Mouse (Mus musculus): ENCODE measurements around the gene Flt3l. TPM values are rescaled to one million over a fixed set of nuclear protein-coding genes. Genes with fewer than 3 reads are reported as not detected.
"Not testable (repeated sequence)": the region's sequence is repeated elsewhere in the genome, so short reads cannot be mapped to it uniquely, and the experiment has no call there.

Gene Flt3l
- total RNA-seq, 2 experiments from 2014 or later: 17.4 to 22.7 TPM

- ATAC-seq (ENCODE audit: poor library complexity, severe bottlenecking): no peak
Measured at GRCm38 (mm10) chr7:45126147-45126843, 9.9 kb downstream of the Flt3l start.

GRCm38 (mm10) chr7:45125649-45126048 lies 10.6 kb downstream of the Flt3l start:
- ATAC-seq (ENCODE audit: poor library complexity, severe bottlenecking): not testable (repeated sequence)

DNA sequence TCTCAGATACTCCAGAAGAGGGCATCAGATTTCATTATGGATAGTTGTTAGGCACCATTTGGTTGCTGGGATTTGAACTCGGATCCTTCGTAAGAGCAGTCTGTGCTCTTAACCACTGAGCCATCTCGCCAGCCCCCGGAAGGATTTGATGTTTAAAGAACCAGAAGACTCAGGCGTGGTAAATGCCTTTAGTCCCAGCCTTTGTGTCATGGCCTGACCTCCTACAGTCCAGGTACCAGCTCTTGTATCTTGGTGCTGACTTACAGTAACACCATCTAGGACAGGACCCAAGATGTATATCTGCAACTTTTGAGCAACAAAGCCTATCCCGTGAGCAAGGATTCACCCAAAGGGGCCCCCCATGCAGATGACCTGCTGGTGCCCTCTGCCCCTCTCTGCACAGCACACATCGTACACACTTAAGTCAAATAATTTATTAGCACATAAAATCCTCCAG lies 11.1 kb downstream of the Flt3l start:
- ATAC-seq (ENCODE audit: poor library complexity, severe bottlenecking): no peak

- ATAC-seq (ENCODE audit: poor library complexity, severe bottlenecking): peak; percentile 69
Measured at GRCm38 (mm10) chr7:45124224-45125143, 11.7 kb downstream of the Flt3l start, which contains the start of gene Rps11. Rps11 (minus strand) TSS chr7:45124439.

GRCm38 (mm10) chr7:45123186-45123570 lies 13.1 kb downstream of the Flt3l start:
- no peak for ATAC-seq (ENCODE audit: poor library complexity, severe bottlenecking)

GRCm38 (mm10) chr7:45122561-45123185 lies 13.6 kb downstream of the Flt3l start:
- ATAC-seq (ENCODE audit: poor library complexity, severe bottlenecking): no peak

DNA sequence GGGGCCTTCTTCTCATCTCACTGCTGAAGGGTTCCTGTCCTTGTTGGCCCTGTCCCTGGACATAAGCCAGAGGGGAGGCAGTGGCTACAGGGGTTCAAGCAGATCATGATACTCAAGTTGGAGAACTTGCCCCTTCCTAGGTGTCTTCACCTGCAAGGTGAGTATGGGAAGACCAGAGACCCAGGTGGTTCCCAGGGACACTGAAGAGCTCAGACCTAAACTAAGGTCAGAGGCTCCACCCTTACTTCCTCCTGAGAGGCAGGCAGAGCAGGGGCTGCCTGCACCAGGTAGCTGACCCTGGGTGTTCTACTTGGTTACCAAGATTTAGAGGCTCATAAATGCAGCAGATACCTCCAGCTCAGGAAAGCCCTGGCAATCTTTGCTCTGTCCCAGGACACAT lies 14.3 kb downstream of the Flt3l start:
- ATAC-seq (ENCODE audit: poor library complexity, severe bottlenecking): no peak

- peak; percentile 41 for ATAC-seq (ENCODE audit: poor library complexity, severe bottlenecking)
Measured at GRCm38 (mm10) chr7:45121404-45121803, 14.8 kb downstream of the Flt3l start.

GRCm38 (mm10) chr7:45119780-45120709 lies 16.2 kb downstream of the Flt3l start:
- ATAC-seq (ENCODE audit: poor library complexity, severe bottlenecking): no peak

DNA sequence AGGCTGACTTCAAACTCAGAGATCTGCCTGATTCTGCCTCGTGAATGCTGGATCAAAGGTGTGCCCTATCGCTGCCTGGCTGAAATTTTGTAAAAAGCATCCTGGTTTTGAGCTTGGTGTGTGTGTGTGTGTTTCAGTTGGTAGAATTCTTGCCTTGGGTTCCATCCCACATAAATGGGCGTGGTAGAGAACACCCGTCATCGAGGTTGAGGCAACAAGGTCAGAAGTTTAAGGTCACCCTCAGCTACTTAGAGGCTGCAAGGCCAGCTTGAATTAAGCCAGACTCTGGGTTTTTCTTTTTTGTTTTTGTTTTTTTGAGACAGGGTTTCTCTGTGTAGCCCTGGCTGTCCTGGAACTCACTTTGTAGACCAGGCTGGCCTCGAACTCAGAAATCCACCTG lies 17.9 kb downstream of the Flt3l start:
- no peak for ATAC-seq (ENCODE audit: poor library complexity, severe bottlenecking)

GRCm38 (mm10) chr7:45117566-45117965 lies 18.7 kb downstream of the Flt3l start:
- no peak for ATAC-seq (ENCODE audit: poor library complexity, severe bottlenecking)

- no peak for ATAC-seq (ENCODE audit: poor library complexity, severe bottlenecking)
Measured at GRCm38 (mm10) chr7:45113476-45113875, 22.8 kb downstream of the Flt3l start.

DNA sequence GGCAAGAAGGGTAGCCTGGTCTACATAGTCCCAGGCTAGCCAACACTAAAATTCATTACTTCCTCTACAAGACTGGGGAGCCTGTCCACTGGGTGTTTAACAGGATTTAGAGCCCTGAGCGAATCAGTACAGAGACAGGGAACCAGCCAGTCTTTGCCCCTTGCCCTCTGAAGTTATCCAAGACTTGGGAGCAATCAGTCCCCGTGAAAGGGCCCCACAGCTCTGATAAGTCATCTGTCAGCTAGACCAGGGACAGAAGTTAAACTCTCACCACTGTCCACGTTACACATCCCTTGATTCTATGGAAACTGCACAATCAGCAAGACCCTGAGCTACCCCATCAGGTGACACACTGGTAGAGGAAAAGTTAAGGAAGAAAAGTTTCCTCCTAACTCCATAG lies 23.7 kb downstream of the Flt3l start:
- ATAC-seq (ENCODE audit: poor library complexity, severe bottlenecking): no peak

GRCm38 (mm10) chr7:45111940-45112339 lies 24.3 kb downstream of the Flt3l start:
- ATAC-seq (ENCODE audit: poor library complexity, severe bottlenecking): no peak

- ATAC-seq (ENCODE audit: poor library complexity, severe bottlenecking): not testable (repeated sequence)
Measured at GRCm38 (mm10) chr7:45110089-45110488, 26.1 kb downstream of the Flt3l start.

DNA sequence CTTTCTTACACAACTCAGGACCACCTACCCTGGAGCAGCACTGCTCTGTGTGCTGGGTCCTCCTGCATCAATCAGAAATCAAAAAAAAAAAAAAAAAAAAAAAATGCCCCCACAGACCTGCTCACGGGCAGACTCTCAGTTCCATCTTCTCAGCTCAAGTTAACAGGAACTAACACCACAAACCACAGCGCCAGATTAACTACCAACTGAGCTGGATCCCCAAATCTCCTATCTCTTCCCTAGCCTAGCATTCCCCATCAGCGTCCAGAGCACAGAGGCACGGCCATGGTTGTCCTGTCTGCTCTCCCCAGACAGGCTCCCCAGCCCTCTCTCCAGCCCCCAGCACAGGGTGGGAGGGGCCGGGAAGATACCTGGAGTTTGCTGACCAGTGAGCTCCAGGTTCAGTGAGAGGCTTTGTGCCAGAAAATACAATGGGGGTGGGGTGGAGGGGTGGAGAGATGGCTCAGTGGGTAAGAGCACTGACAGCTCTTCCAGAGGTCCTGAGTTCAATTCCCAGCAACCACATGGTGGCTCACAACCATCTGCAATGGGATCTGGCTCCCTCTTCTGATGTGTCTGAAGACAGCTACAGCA lies 29.1 kb downstream of the Flt3l start:
- peak; percentile 39; the same call in 1 of the 2 replicates for ATAC-seq (ENCODE audit: poor library complexity, severe bottlenecking)

DNA sequence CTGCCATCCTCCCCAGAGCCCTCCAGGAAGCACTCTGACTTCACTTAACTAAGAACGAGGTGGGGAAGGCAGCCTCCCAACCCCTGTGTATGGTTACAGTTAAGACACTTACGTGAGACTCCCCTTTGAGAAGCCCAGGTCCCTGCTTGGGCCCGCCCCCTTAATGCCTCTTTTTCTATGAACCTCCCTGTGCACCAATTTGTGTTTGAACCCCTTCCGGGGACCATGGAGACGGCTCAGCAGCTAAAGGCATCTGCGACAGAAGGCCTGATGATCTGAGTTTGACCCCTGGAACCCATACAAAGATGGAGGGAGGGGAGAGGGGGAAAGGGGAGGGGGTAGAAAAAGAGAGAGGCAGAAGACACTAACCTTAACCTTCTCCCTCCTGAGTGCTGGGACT lies 29.8 kb downstream of the Flt3l start:
- no peak for ATAC-seq (ENCODE audit: poor library complexity, severe bottlenecking)

- no peak for ATAC-seq (ENCODE audit: poor library complexity, severe bottlenecking)
Measured at GRCm38 (mm10) chr7:45105491-45105890, 30.7 kb downstream of the Flt3l start.

DNA sequence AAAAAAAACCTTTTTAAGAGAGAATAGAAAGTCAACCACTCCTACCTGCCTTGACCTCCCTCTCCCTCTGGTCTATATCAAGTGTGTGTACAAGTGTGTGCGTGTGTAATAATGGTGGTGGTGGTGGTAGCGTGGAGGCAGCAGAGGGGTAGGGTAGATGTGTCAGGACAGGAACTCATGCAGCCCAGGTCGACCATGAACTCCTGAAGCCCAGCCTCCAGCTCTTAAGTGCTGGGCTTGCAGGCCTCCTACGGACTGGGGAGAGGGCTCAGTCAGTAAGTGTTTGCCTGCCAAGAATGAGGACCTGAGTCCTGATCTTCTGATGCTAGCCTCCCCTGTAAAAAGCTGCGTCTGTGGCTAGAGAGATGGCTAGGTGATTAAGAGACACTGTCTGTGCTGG lies 31.3 kb downstream of the Flt3l start:
- no peak for ATAC-seq (ENCODE audit: poor library complexity, severe bottlenecking)

DNA sequence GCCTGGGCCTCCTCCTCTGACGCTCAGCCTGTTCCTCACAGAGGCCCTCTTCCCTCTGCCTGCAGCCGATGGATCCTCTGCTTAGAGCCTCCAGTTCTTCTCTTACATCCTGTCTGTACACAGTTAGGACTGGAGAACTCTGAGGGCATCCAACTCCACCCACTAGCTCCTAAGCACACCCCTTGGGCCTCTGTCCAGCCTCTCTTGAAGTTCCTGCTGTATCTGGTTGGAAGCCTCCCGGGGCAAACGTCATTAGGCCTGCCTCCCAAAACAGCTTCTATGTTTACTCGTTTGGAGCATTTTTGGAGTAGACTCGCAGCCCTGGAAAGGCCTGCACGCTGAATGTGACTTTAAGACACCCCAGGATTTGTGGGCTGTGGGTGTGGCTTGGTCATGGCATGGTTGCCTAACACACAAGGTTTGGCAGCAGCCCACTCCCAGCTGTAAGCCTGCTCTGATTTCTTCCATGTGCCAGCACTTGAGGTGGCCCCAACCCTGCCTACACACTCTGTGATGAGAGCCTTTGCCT lies 32.5 kb downstream of the Flt3l start, which contains the start of gene Fcgrt:
TSS of gene Fcgrt (minus strand) at position 200 of the 529 bp plus-strand sequence.
- peak; percentile 91 for ATAC-seq (ENCODE audit: poor library complexity, severe bottlenecking)
